Mouse (Mus musculus): ENCODE measurements around the gene Vmn1r224. TPM values are rescaled to one million over a fixed set of nuclear protein-coding genes. Genes with fewer than 3 reads are reported as not detected.

Vmn1r224 gene
- polyA plus RNA-seq (2014; fragmentation: Nextera tagmentation; extraction: Ambion mirVana), result 0.06 TPM in 1 of 2 replicates, not detected in the other

- no peak within 1 kb of the TSS for H3K9ac ChIP-seq (ENCODE audit: low read depth, low read length)
- ATAC-seq (ENCODE audit: low read depth) (no peak), DNase-seq (ENCODE audit: low spot score) (no peak)
- no peak within 1 kb of the TSS for H3K27ac ChIP-seq (replicated peaks; ENCODE audit: low read depth, low read length)
- H3K4me2 ChIP-seq (ENCODE audit: low read depth, low read length), result no peak within 1 kb of the TSS
- H3K27me3 ChIP-seq (replicated peaks; ENCODE audit: control insufficient read depth, insufficient read depth, low read length), result no peaks in the 10 kb centered on the region
- no peaks in the 10 kb centered on the region for H3K36me3 ChIP-seq (ENCODE audit: control insufficient read depth, insufficient read depth, low read length)
- no peaks in the 10 kb centered on the region for H3K9me3 ChIP-seq (ENCODE audit: control insufficient read depth, low read length)
- no peak within 1 kb of the TSS for H3K4me3 ChIP-seq (ENCODE audit: low read depth, low read length)
- WGBS, result 36% methylated on average over 1 of the region's 1 CpGs
- no peaks in the 10 kb centered on the region for H3K4me1 ChIP-seq (ENCODE audit: control insufficient read depth, insufficient read depth, low read length)
These were observed at the start of gene Vmn1r224 for GRCm38 (mm10) chr17:20413846-20414245. Gene Vmn1r224 (plus strand): TSS chr17:20414146.

GRCm38 (mm10) chr17:20399105-20399504 is 14.8 kb upstream of the Vmn1r224 start:
- 31% methylated on average over 2 of the region's 2 CpGs for WGBS
- H3K36me3 ChIP-seq (ENCODE audit: control insufficient read depth, insufficient read depth, low read length), result no peaks in the 10 kb centered on the region
- H3K27ac ChIP-seq (replicated peaks; ENCODE audit: low read depth, low read length), result no peak overlapping the region
- H3K4me1 ChIP-seq (ENCODE audit: control insufficient read depth, insufficient read depth, low read length), result no peaks in the 10 kb centered on the region
- DNase-seq (ENCODE audit: low spot score) (no peak), ATAC-seq (ENCODE audit: low read depth) (no peak)
- no peaks in the 10 kb centered on the region for H3K27me3 ChIP-seq (replicated peaks; ENCODE audit: control insufficient read depth, insufficient read depth, low read length)
- peaks cover 19% of the 10 kb centered on the region for H3K9me3 ChIP-seq (ENCODE audit: control insufficient read depth, low read length)
- no peak overlapping the region for H3K9ac ChIP-seq (ENCODE audit: low read depth, low read length)
- no peak overlapping the region for H3K4me3 ChIP-seq (ENCODE audit: low read depth, low read length)
- H3K4me2 ChIP-seq (ENCODE audit: low read depth, low read length), result no peak overlapping the region

GRCm38 (mm10) chr17:20439263-20439662 is 25.3 kb downstream of the Vmn1r224 start:
- DNase-seq (ENCODE audit: low spot score), result no peak
- 0 out of 2 replicates have a peak, but pooled peaks cover 12% of the 10 kb centered on the region for H3K9me3 ChIP-seq (ENCODE audit: control insufficient read depth, low read length)
- H3K4me3 ChIP-seq (ENCODE audit: low read depth, low read length), result no peak overlapping the region
- H3K9ac ChIP-seq (ENCODE audit: low read depth, low read length), result no peak overlapping the region
- H3K4me2 ChIP-seq (ENCODE audit: low read depth, low read length), result no peak overlapping the region
- no peaks in the 10 kb centered on the region for H3K4me1 ChIP-seq (ENCODE audit: control insufficient read depth, insufficient read depth, low read length)
- no peak for ATAC-seq (ENCODE audit: low read depth)
- no peaks in the 10 kb centered on the region for H3K27me3 ChIP-seq (replicated peaks; ENCODE audit: control insufficient read depth, insufficient read depth, low read length)
- no peak overlapping the region for H3K27ac ChIP-seq (replicated peaks; ENCODE audit: low read depth, low read length)
- H3K36me3 ChIP-seq (ENCODE audit: control insufficient read depth, insufficient read depth, low read length), result no peaks in the 10 kb centered on the region

- Histone ChIP-seq H3K4me3 (ENCODE audit: low read depth, low read length) (no peak overlapping the region), H3K4me1 (ENCODE audit: control insufficient read depth, insufficient read depth, low read length) (no peaks in the 10 kb centered on the region), H3K9me3 (ENCODE audit: control insufficient read depth, low read length) (0 out of 2 replicates have a peak, but pooled peaks cover 3% of the 10 kb centered on the region), H3K36me3 (ENCODE audit: control insufficient read depth, insufficient read depth, low read length) (no peaks in the 10 kb centered on the region), H3K4me2 (ENCODE audit: low read depth, low read length) (no peak overlapping the region), H3K27ac (replicated peaks; ENCODE audit: low read depth, low read length) (no peak overlapping the region), H3K27me3 (replicated peaks; ENCODE audit: control insufficient read depth, insufficient read depth, low read length) (no peaks in the 10 kb centered on the region), H3K9ac (ENCODE audit: low read depth, low read length) (no peak overlapping the region)
- WGBS, result 64% methylated on average over 3 of the region's 3 CpGs
- no peak for DNase-seq (ENCODE audit: low spot score)
- no peak for ATAC-seq (ENCODE audit: low read depth)
These were observed 59.4 kb downstream of the Vmn1r224 start for GRCm38 (mm10) chr17:20473311-20473710.

Other genes starting within 250 kb of the Vmn1r224 start
- gene Fpr-rs6, start 231.0 kb upstream of the Vmn1r224 start, polyA plus RNA-seq (2014; fragmentation: Nextera tagmentation; extraction: Ambion mirVana), result not detected in 2 replicates
- not detected in 2 replicates for gene Vmn2r105, start 179.1 kb upstream of the Vmn1r224 start, polyA plus RNA-seq (2014; fragmentation: Nextera tagmentation; extraction: Ambion mirVana)
- not detected in 2 replicates for gene Vmn2r106, start 128.6 kb upstream of the Vmn1r224 start, polyA plus RNA-seq (2014; fragmentation: Nextera tagmentation; extraction: Ambion mirVana)
- gene Vmn2r107, start 68.9 kb upstream of the Vmn1r224 start, polyA plus RNA-seq (2014; fragmentation: Nextera tagmentation; extraction: Ambion mirVana), result not detected in 2 replicates
- not detected in 2 replicates for gene Vmn2r108, start 67.2 kb downstream of the Vmn1r224 start, polyA plus RNA-seq (2014; fragmentation: Nextera tagmentation; extraction: Ambion mirVana)
- gene Vmn1r225, start 84.0 kb downstream of the Vmn1r224 start, polyA plus RNA-seq (2014; fragmentation: Nextera tagmentation; extraction: Ambion mirVana), result not detected in 2 replicates
- gene Vmn2r109, start 150.6 kb downstream of the Vmn1r224 start, polyA plus RNA-seq (2014; fragmentation: Nextera tagmentation; extraction: Ambion mirVana), result not detected in 2 replicates
- gene Vmn2r110, start 182.3 kb downstream of the Vmn1r224 start, polyA plus RNA-seq (2014; fragmentation: Nextera tagmentation; extraction: Ambion mirVana), result 0.03 and 0.05 TPM in 2 replicates
- gene Fpr-rs3, start 210.7 kb downstream of the Vmn1r224 start, polyA plus RNA-seq (2014; fragmentation: Nextera tagmentation; extraction: Ambion mirVana), result not detected in 2 replicates